Mouse (Mus musculus): Measurements from ENCODE around the gene Gak. TPM values are rescaled to one million over a fixed set of nuclear protein-coding genes. Genes with fewer than 3 reads are reported as not detected.
A peak's percentile ranks its signal among the peaks of the same experiment; 100 is the strongest.

The Gak gene
- total RNA-seq (2021), result 10 to 100 TPM; 65.8 to 74.6 TPM
- long read RNA-seq, experiment 1, partial matches to known transcripts, result 7 of 9 reads
- long read RNA-seq, experiment 1, other reads (novel, unspliced or antisense), result 2 of 9 reads
- long read RNA-seq, experiment 2, full-length matches to known transcripts, result 2 of 11 reads
- long read RNA-seq, experiment 2, partial matches to known transcripts, result 6 of 11 reads
- long read RNA-seq, experiment 2, other reads (novel, unspliced or antisense), result 3 of 11 reads

DNA sequence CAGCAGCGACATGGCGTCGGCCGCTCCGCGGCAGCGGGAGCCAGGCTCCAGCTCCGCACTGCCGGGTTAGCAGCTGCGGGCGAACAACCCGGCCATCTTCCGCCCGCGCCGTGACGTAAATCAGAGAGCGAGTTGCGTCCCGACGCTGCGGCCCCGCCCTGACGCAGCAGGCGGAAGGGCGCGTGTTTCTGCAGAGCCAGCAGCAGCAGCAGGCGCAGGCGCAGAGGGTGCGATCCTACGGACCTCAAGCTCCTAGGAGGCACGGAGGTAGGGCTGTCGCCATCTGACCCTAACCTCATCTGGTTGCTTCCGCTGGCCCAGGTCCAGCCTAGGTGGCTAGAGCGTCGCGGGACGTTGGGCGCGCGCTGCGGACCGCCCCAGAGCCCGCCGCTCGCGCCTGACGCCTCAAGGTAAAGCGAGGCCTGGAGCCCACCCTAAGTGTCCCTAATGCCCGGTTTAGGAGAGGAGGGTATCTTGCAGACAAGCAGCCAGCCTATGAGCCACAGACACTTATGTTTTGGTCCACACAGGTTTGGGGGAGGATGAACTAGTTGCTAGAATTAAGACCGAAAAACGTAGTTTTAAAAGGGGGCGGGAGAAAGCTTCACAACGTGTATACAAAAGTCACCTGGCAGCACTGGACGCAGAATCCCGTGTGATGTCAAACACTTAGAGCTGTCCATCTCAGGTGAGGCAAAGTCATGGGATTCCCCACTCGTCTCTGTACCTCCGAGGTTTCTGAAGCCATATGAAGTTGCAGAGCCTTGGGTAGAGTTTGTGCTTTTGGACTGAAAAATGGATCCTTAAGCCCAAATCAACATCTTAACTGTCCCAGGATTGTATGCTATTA lies at the start of gene Gak, which contains the start of gene Tmem175:
Gene Gak, minus strand, starts transcription at position 122 of the 850 bp plus-strand sequence.
Gene Tmem175, plus strand, starts transcription at position 137 of the 850 bp plus-strand sequence.
- peak; percentile 93 for DNase-seq

GRCm38 (mm10) chr5:108678296-108678854 lies 48.8 kb upstream of the Gak start:
- no peak for DNase-seq

- peak; percentile 72 for DNase-seq
These were observed 48.2 kb upstream of the Gak start for GRCm38 (mm10) chr5:108677605-108678295.

DNA sequence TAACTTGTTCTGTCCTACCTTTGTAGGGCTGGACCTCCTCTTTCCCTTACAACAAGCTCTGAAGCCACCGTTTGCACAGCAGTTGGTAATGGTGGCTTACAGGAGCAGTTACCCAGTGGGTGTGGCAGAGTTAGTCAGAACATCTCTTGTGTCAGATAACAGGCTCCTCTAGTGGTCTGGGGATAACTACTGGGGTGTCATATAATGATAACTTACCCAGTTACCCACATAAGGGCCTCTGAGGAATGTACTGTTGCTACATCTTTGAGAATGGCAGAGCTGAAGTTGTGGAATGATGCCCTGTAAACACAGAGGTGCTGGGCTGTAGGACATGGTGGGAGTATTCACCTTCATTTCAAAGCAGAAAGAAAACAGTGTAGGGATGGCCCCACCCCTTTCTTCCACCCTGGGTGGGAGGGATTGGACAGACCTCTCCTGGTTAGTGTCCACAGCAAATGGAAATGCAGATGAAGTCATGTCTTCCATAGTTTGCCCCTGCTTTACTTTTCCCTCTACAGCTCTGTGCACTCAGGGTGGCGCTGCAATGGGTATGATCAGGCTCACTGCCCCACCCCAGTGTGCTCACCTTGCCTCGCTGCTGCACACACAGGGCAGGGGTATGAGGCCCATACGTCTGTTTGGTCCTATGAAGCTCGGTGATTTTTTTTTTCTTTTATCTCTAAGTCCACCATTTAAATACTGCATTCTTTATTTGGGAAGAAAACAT lies 47.4 kb upstream of the Gak start:
- DNase-seq, result no peak

DNA sequence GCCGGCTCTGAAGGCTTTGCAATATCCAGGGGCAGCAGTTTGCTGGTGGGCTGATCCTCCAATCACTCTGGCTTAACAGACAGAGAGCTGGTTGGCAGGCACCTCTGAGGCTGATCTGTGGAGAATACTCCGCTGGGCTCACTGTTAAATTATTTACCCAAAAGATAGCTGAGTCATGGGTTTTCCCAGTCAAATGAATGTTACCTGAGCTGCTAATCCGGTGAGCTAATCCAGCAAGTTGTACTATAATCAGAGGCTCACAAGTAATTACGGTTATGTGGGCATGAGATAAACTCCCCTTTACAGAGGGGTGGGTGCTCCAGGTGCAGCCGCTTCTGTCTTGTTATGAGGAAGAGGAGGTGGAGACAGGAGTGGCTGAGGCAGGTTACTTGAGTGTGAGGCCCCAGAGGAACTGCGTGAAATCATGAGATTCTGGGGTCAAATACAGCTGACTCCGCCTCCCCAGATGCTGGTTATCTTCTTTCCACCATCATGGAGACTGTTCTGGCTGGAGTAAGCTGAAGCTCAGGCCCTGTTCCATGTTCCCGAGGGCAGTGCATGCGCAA lies 45.8 kb upstream of the Gak start, which contains the start of gene Slc26a1:
Gene Slc26a1, minus strand, starts transcription at position 319 of the 566 bp plus-strand sequence.
- DNase-seq, result no peak

DNA sequence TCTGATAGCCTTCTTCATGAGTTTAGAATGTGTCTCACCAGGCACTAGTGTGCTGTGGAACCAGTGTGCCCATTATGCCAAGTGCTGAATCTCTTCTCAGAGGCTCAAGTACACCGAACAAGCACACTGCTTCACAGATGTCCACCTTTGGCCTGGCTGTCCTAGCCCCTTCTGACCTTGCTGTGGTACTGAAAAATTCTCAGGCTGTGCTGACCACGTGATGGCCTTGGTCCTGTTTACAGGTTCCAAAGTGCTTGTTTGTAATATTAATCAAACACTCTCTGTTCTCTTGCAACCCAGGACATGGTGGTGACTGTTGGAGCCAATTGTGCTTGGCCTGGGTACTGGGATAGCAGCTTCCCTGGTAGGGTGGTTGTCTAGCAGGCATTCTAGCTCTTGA lies 45.1 kb upstream of the Gak start:
- DNase-seq, result no peak

DNA sequence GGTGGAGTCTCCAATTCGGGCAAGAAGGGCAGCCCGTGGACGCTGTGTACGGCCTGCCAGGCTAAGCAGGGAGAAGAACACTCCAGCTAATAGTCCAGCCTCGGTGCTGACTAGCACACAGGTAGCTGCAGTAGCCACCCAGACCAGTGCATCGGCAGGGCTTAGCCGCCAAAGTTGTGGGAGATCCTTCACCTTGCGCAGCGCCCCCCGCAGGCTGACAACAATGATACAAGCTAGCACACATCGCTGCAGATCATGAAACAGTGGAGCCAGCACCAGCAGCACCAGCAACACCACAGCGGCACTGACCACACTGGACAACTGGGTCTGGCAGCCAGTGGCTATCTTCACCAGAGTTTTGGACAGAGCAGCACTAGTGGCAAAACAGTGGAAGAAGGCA lies 42.2 kb upstream of the Gak start:
- DNase-seq, result no peak

DNA sequence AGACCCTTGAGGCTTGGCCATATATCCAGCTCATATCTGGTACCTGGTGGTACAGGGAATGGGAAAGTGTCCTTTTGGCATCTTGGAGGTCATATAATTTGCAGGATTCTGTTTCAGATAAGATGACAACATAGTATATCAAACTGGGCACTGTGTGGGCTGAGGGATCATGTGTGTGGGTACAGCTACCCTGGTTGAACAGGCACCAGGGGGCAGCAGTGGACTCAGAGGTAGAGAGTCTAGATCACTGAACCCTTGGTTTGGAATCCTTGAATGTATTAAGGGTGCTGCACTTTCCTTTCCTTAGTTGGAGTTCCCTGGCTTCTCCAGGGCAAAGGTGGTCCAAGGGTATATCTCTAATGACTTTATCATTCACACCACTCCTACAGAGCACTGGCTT lies 41.2 kb upstream of the Gak start:
- DNase-seq, result peak; percentile 72

- DNase-seq, result no peak
These were observed 40.4 kb upstream of the Gak start for GRCm38 (mm10) chr5:108669986-108670385.

DNA sequence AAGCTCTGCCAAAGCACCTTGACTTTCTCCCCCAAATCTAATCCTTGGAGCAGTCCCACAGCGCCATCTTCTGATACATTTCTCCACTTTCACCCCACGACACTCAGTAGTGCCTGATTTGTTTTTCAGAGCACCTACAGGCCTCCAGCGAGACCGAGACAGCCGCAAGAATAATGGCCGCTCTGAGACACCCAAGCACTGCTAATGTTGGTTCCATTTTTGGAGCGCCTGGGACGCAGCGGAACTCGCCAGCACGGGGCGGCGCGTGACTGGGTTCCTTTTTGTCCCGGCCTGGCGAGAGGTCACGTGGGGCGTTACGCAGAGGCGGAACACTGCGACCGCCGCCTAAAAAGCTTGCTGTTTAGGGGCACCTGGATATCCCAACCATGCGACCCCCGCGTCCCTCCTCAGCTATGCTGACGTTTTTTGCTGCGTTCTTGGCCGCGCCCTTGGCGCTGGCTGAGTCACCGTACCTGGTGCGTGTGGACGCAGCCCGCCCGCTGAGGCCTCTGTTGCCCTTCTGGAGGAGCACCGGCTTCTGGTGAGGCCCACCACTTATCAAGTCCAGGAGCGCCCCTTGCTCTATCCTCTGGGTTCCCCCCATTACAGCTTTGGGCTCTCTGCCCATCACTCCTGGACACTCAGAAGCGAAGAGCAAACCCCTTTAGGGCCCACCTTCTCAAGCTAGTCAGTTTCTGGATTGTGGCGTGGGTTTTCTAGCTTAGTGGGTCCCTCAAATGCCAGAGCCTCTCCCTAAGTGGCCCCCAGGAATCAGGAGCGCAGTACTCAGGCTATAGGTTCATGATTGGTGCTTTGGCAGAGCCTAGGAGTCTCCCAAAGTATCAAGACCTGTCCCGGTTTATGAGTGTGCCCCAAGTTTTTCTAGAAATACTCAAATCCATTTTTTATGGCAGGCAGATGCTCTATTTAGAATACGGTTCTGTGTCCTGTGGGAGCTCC lies 39.7 kb upstream of the Gak start, which contains the start of gene Dgkq:
Gene Dgkq, minus strand, starts transcription at position 696 of the 960 bp plus-strand sequence.
- peak; percentile 92 for DNase-seq

DNA sequence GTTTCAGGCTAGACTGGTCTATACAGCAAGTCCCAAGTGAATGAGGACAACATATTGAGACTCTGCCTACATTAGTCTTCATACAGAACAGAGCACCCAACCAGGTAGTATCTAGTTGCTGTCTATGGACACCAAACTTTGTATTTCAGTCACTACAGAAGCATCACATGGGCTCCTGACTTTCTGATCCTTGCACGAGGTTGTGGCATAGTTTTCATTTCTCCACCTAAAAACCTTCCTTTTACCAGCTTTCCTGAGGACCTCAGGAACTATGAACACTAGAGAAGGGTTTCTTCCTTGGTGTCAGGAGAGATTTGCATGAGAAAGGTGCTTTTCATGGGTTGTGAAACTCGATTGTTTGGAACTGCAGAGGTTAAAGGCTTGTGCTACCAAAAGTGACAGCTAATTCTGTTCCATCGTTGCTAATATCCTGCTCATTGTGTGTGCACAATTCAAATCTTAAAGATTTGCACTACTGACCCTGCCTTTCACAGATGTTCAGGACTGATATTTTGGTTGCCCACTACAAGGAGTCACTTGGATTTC lies 38.9 kb upstream of the Gak start:
- DNase-seq, result no peak

DNA sequence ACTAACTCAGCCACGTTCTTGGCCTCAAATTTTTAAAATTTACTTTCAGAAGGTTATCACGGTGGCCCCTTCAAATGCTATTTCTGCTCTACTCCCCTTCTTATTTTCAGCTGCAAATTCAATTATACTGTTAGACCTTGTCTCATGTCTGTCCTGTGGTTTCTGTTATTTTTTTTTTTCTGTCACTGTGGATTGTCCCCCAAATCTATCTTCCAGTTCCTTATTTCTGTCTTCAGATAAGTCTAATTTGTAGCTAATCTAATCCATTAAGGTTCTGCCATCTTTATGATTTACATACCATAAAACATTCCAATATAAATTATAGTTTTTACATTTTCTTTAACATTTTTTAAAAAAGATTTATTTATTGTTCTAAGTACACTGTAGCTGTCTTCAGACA lies 37.8 kb upstream of the Gak start:
- no peak for DNase-seq

DNA sequence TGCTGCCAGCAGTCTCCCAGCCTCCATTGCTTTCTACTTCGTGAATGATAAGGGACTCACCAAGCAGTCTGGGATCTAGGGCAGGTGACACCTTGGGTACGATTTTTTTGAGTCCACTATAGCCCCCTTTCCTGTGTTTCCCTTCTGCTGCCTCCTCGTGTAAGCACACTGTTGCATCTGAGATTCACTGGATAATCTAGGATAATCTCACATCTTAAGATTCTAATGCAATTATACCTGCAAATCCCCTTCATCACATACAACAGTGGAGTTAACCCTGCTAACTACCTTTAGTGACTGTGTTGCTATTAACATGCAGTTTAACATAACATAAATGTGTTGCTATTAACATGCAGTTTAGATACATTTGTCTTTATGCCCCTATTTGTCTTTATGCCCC lies 35.5 kb upstream of the Gak start:
- DNase-seq, result no peak

- DNase-seq, result no peak
These were observed 33.2 kb upstream of the Gak start for GRCm38 (mm10) chr5:108662772-108663171.

- peak; percentile 96 for DNase-seq
These were observed 31.2 kb upstream of the Gak start for GRCm38 (mm10) chr5:108660632-108661268.

DNA sequence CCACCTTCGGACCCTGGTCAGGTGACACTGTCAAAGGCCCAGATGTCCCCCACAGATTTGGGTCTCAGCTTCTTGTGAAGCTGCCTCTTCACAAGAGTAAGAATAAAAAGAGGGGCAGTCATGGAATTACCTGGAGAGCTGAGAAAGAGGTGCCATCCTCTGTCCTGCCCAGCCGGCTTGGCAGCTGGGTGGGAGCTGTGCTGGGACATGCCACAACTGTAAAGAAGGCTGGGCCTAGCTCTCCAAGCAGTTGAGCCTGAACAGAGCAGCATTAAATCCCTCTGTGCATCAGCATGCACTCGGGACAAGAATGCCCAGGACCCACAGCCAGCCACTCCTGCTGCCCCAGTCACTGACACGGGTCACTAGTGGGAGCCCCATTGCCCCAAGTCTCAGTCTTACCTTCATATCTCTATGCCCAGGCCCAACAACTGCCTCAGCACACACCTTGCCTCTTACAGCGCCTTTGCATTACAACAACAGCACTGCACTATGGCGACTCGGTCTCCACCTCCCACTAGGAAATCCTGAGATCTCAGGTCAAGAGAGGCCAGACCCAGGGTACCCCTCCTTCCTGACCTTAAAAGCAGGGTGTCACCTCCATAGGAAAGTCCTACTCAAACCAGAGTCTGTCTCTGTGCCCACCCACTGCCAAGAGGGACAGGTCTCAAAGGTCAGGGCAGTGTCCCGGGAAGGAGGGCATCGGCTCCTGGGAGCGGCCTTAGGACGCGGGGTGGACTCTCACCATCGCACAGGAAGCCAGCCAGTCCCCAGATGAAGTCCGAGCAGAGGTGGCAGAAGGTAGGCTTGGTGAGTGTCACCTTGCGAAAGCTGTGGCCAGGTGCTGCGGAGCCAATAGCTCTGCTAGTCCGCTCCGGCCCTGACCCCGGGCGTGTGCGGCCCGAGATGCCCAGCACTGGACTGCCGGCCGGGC lies 30.4 kb upstream of the Gak start, which contains the start of gene Idua:
Gene Idua, plus strand, starts transcription at position 634 of the 934 bp plus-strand sequence.
- peak; percentile 42 for DNase-seq

DNA sequence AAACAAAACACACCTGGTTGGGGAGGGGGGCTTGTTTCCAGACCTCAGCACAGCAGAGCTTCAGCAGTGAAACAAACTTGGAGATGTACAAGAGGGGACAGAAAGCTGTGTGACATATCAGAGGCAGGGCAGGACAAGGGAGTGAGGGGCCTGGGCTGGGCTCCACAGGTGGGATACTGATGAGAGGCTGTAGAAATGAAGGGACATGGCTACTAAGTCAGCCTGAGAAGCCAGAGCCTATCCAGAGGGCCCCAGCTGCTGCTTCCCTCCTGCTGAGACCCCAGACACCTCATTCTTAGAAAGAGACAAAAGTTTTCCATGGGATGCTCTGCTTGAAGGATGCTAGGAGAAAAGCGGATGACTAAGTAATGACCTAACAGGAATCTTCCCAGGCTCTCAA lies 29.1 kb upstream of the Gak start:
- DNase-seq, result no peak

DNA sequence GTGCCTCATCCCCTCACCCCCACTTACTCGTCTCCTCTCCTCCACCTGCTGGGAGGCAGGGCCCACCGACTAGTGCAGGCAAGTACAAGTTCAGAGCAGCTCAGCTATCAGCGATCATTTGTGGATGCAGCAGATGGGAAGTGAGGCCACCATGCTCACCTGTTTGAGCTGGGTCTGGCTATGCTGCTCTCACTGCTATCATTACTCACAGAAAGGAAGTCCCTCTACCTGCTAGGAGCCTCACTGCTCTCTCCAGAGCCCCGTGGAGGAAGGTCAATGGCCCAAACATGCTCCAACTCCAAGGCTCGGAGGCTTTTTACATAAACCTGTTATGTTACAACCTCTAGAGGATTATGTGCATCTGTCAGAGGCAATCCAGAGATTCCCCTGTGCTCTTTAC lies 27.9 kb upstream of the Gak start:
- no peak for DNase-seq

Data from adrenal gland, postnatal 10 days (tissue).